Mouse (Mus musculus) hindbrain, embryonic 15.5 days (tissue): ENCODE data around the gene Gm20388. TPM values are rescaled to one million over a fixed set of nuclear protein-coding genes. Genes with fewer than 3 reads are reported as not detected.

ENCODE experiments used
- ATAC-seq: fragments of 200-750 bp; cut with Nextera tagmentation; 2 replicates; pipeline ENCODE4 v1.8.0; 2017; ENCODE audit warnings: low read depth, moderate number of reproducible peaks, moderate TSS enrichment; ENCODE audit not compliant: low FRiP score
- H3K27ac ChIP-seq: fragments of 300-500 bp; sonication (generic); replicated peaks from 2 replicates; pipeline ENCODE4 v1.5.1; 2015; ENCODE audit warnings: mild to moderate bottlenecking, inconsistent platforms
- H3K27me3 ChIP-seq: fragments of 300-500 bp; sonication (generic); 2 replicates; pipeline ENCODE4 v1.6.1; 2015; ENCODE audit warnings: control low read depth, inconsistent platforms
- H3K36me3 ChIP-seq: fragments of 300-500 bp; sonication (generic); 2 replicates; pipeline ENCODE4 v1.6.1; 2015; ENCODE audit warnings: control low read depth, inconsistent platforms
- H3K4me1 ChIP-seq: fragments of 300-500 bp; sonication (generic); replicated peaks from 2 replicates; pipeline ENCODE4 v1.6.1; 2015; ENCODE audit warnings: control low read depth, inconsistent platforms
- H3K4me2 ChIP-seq: fragments of 300-500 bp; sonication (generic); 2 replicates; pipeline ENCODE4 v1.6.1; 2015; ENCODE audit warnings: moderate library complexity, mild to moderate bottlenecking, inconsistent platforms
- H3K4me3 ChIP-seq: fragments of 300-500 bp; sonication (generic); 2 replicates; pipeline ENCODE4 v1.5.1; 2015; ENCODE audit warnings: mild to moderate bottlenecking, inconsistent platforms
- H3K9ac ChIP-seq: fragments of 300-500 bp; sonication (generic); 2 replicates; pipeline ENCODE4 v1.6.1; 2015; ENCODE audit warnings: inconsistent platforms
- H3K9me3 ChIP-seq: fragments of 300-500 bp; sonication (generic); 2 replicates; pipeline ENCODE4 v1.6.1; 2016; ENCODE audit warnings: control low read depth, inconsistent platforms
- WGBS: fragments of 180-500 bp; shearing (Covaris S2); methylation state at CpG from one replicate; pipeline ENCODE4 v1.1.7; 2015; 5-methylcytosine and 5-hydroxymethylcytosine counted together
- polyA plus RNA-seq: library from polyadenylated mRNA; unstranded; fragments of >200 nt; fragmentation: Nextera tagmentation; extraction: Ambion mirVana; gene quantifications from 2 replicates; pipeline ENCODE4 v1.2.1, GENCODE M21; 2015

Gm20388 gene
- polyA plus RNA-seq, 1 experiment from 2014 or later, result 5.4 TPM

DNA sequence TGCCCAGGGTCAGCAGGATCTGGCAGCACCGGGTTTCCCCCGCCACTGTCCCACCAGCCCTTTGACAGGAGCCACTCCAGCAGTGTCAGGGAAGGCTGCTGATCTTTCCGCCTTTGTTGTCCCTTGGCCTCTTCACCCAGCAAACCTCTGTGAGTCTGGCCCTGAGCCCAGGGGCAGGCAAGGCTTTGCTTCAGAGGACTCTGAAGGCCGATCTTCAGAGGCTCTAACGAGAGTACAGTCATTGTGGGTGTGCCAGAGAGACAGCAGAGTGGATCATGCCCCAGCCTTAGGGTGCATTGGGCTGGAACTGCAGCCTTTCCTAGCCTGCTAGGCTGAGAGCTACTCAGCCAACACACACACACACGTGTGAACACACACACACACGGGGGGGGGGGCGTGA is 429.1 kb downstream of the Gm20388 start:
- Histone ChIP-seq H3K4me1 (peaks cover 55% of the 10 kb centered on the region), H3K36me3 (no peaks in the 10 kb centered on the region), H3K4me2 (no peak overlapping the region), H3K27me3 (no peaks in the 10 kb centered on the region), H3K9ac (no peak overlapping the region), H3K9me3 (no peaks in the 10 kb centered on the region), H3K4me3 (no peak overlapping the region), H3K27ac (no peak overlapping the region)
- WGBS, result 31% methylated on average over 7 of the region's 8 CpGs
- no peak for ATAC-seq

DNA sequence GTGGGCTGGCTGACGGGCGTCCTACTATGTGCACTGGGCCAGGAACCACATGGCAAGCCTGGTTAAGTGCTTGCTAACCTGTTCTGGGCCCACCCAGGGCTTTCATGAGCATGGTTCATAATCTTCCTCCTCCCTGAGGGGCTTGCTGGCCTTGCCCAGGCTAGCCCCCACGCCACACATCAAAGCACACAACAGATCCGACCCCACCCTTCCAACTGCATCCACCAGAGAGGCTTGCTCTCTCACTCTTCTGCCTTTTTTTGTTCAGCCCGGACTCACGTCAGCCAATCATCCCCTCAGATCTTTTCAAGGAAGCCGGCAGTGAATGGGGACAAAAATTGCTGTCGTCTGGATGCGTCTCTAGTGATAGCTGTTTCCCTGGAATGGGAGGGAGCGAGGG is 430.5 kb downstream of the Gm20388 start:
- Histone ChIP-seq H3K4me3 (no peak overlapping the region), H3K36me3 (no peaks in the 10 kb centered on the region), H3K4me1 (peaks cover 53% of the 10 kb centered on the region), H3K27me3 (no peaks in the 10 kb centered on the region; the same call in 1 of the 2 replicates), H3K9ac (no peak overlapping the region), H3K9me3 (no peaks in the 10 kb centered on the region), H3K27ac (no peak overlapping the region), H3K4me2 (no peak overlapping the region)
- no peak for ATAC-seq
- 56% methylated on average over 10 of the region's 10 CpGs for WGBS

DNA sequence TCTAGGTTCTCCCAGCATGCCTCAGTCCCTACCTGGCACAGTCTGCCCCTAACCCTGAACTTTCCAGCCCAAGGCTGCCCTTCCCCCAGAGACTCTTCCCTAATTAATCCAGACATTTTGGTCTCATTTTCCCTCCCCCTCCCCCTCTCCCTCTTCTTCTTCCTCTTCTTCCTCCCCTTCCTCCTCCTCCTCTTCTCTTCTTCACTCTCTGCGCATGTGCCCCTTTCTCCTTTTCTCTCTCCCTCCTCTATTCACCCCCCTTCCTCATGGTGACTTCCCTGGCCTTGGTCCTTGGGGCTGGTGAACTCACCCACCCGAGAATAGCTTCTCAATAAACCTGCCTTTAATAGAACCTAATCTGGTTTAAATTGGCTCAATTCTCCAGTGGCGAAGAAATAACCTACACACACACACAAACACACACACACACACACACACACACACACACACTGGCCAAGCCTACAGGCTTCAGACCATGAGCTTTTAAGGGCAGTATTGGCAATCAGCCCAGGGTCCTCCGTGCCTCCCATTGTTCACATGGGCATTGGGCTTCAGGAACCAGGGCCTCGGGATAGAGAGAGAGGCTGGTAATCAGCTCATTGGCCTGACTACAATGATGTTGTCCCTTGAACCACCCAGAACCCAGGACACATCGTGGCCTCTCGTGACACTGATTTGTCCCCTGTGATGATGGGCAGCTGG is 432.4 kb downstream of the Gm20388 start:
- no peak overlapping the region for H3K4me3 ChIP-seq
- no peak for ATAC-seq
- no peaks in the 10 kb centered on the region; the same call in 1 of the 2 replicates for H3K27me3 ChIP-seq
- no peaks in the 10 kb centered on the region for H3K9me3 ChIP-seq
- H3K27ac ChIP-seq, result peak overlapping the region; percentile 10; the same call in 1 of the 2 replicates
- H3K4me1 ChIP-seq, result peaks cover 66% of the 10 kb centered on the region
- no peak overlapping the region for H3K9ac ChIP-seq
- no peaks in the 10 kb centered on the region for H3K36me3 ChIP-seq
- no peak overlapping the region for H3K4me2 ChIP-seq
- 35% methylated on average over 7 of the region's 7 CpGs for WGBS

DNA sequence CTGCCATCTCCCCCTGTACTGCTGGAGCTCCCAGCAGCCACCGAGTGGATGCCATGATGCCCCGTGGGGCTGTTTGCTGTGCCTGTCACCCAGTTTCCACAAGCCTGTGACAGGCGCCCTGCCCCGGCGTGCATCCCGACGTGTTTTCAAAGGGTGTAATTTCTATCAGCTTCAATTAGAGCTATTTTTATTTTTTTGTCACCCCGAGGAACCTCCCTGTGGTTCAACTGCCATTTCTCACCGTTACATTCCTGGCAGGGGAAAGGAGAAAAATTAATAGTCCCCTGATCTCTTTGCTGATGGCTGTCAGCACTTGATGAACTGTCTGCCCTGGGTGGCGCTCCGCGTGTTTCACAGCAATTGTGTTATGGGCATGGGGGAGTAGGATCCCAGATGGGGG is 432.9 kb downstream of the Gm20388 start:
- Histone ChIP-seq H3K4me3 (no peak overlapping the region), H3K27me3 (no peaks in the 10 kb centered on the region; the same call in 1 of the 2 replicates), H3K4me1 (peaks cover 72% of the 10 kb centered on the region), H3K27ac (peak overlapping the region; percentile 10; the same call in 1 of the 2 replicates), H3K4me2 (no peak overlapping the region), H3K36me3 (no peaks in the 10 kb centered on the region), H3K9me3 (no peaks in the 10 kb centered on the region), H3K9ac (no peak overlapping the region)
- 23% methylated on average over 12 of the region's 12 CpGs for WGBS
- no peak for ATAC-seq

DNA sequence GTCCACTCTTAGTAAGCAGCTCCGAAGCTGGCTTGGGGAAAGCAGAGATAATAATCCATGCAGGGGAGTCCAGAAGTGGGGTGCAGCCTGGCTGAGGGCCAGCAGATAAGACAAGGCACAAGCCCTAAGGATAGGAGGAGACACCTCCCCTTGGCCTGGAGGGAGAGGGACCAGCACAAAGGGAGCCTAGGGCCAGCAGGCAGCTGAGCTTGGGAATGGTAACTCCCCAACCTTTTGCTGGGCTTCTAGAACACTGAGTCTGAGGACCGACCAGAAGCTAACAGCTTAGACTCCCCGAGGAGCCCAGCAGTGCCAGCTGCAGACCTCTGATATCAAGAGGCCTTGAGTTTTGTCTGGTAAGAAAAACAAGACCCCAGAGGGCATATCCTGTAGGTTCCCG is 433.5 kb downstream of the Gm20388 start:
- Histone ChIP-seq H3K36me3 (no peaks in the 10 kb centered on the region), H3K9ac (no peak overlapping the region), H3K4me1 (peaks cover 78% of the 10 kb centered on the region), H3K27ac (peak overlapping the region; percentile 66), H3K4me3 (no peak overlapping the region), H3K27me3 (no peaks in the 10 kb centered on the region; the same call in 1 of the 2 replicates), H3K9me3 (no peaks in the 10 kb centered on the region), H3K4me2 (no peak overlapping the region)
- no peak for ATAC-seq
- WGBS, result 20% methylated on average over 4 of the region's 4 CpGs

DNA sequence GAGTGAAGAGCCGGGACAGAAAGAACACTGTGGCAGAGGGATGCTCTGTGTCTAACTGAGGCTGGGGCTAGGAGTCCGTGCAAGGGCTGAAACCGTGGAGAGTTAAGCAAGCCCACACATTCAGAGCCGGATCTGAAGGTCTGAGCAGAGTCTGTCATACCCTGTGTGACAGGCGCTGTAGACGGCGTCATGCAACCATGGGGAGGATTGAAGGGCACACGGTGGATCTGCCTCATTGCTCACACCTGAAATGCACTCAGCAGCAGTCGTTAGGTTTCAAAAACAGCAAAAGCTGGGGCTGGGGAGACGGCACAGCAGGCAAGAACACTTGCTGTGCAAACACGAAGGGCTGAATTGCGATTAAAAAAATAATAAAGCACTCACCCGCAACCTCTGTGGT is 433.9 kb downstream of the Gm20388 start:
- H3K4me1 ChIP-seq, result peaks cover 79% of the 10 kb centered on the region
- no peak for ATAC-seq
- H3K9ac ChIP-seq, result 0 out of 2 replicates have a peak overlapping the region, but pooled peaks have one; percentile 10
- WGBS, result 18% methylated on average over 13 of the region's 13 CpGs
- no peak overlapping the region for H3K4me2 ChIP-seq
- no peaks in the 10 kb centered on the region for H3K9me3 ChIP-seq
- H3K27ac ChIP-seq, result peak overlapping the region; percentile 66
- no peaks in the 10 kb centered on the region; the same call in 1 of the 2 replicates for H3K27me3 ChIP-seq
- H3K36me3 ChIP-seq, result no peaks in the 10 kb centered on the region
- H3K4me3 ChIP-seq, result no peak overlapping the region

DNA sequence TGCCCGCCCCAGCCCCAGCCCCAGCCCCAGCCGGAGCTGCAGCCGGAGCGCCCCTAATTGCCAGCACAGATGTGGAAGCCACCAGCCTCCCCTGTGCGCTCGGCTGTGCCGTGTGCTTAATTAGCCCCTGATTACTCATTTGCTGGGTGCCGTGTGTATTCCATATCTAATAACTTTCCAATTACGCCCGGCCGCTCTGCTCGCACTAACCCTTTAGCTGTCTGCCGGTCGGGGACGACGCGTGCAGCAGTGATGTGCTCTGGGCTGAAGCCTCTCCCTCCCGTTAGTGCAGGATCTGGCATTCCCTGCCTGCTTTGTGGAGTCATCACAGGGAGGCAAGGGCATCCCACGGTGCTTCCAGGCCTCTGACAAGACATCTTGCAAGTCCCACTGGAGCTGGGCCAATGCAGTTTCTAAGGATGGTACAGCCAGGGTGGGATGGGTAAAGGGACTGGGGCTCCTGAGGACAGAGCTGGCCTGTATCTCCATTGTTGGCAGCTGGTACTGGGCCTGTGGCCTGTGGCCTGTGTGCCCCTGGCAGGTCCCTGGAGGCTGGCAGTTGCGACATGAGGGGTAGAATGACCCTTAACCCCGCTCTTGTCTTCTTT is 437.2 kb downstream of the Gm20388 start:
- Histone ChIP-seq H3K4me1 (peaks cover 81% of the 10 kb centered on the region), H3K27me3 (no peaks in the 10 kb centered on the region; the same call in 1 of the 2 replicates), H3K9me3 (no peaks in the 10 kb centered on the region), H3K36me3 (no peaks in the 10 kb centered on the region), H3K4me3 (no peak overlapping the region), H3K4me2 (peak overlapping the region; percentile 14), H3K27ac (peak overlapping the region; percentile 79), H3K9ac (0 out of 2 replicates have a peak overlapping the region, but pooled peaks have one; percentile 13)
- WGBS, result 26% methylated on average over 21 of the region's 21 CpGs
- peak; percentile 56 for ATAC-seq

DNA sequence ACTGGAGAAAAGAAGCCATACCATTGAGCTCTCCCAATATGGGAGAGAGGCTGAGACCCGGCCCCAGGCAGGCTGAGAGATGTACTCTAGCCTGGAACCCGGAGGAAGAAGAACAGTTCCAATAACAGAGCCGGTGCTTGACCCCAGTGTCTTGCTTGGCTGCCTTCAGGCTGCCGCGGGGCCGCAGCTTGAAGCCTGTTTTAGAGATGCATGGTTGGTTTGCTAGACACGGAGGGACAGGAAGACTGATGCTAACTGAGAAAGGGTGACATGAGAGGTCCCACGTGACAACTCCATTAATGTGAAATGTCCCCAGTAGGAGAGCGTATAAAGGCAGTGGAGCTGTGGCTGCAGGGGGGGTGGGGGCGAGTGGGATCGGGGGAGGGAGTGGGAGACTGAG is 438.3 kb downstream of the Gm20388 start:
- 10% methylated on average over 11 of the region's 11 CpGs for WGBS
- ATAC-seq, result no peak
- Histone ChIP-seq H3K27ac (0 out of 2 replicates have a peak overlapping the region, but pooled peaks have one; percentile 20), H3K9ac (no peak overlapping the region), H3K27me3 (no peaks in the 10 kb centered on the region; the same call in 1 of the 2 replicates), H3K36me3 (no peaks in the 10 kb centered on the region), H3K4me3 (no peak overlapping the region), H3K4me2 (no peak overlapping the region), H3K4me1 (peaks cover 81% of the 10 kb centered on the region), H3K9me3 (no peaks in the 10 kb centered on the region)

DNA sequence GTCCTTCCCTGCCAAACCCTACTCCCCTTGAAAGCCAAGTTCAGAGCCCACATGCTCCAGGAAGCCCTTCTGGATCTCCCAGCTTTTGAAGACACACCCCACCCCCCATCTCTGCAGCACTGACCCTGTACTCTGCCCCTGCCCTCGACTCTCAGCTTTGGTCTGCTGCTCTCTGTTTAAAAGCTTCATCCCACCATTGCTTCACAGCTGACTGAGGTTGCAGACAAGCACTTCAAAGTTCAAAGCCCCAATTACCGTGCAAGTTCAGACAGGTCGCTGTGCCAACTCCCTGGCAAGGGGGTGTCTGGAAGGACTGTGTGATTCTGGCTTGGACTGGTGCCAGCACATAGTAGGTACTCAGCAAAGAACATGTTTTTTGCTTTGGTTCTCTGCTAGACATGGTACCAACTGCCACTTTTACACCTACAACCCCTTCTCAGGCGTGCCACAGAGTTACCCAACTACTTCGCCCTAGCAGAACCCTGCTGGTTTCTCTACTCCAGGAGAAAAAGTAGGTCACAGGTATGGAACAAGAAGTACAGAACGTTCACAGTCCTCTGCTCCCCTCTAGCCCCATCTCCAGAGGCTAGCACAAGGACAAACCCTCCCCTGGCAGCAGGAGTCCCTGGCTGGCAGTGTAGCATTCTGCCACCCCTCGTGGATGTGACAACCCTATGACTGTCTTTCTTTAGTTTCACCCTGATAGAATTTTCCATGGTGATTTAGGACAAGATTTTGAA is 440.9 kb downstream of the Gm20388 start:
- H3K9ac ChIP-seq, result no peak overlapping the region
- no peak overlapping the region for H3K4me2 ChIP-seq
- H3K27me3 ChIP-seq, result no peaks in the 10 kb centered on the region
- no peaks in the 10 kb centered on the region for H3K9me3 ChIP-seq
- peaks cover 69% of the 10 kb centered on the region for H3K4me1 ChIP-seq
- no peaks in the 10 kb centered on the region for H3K36me3 ChIP-seq
- 59% methylated on average over 7 of the region's 7 CpGs for WGBS
- no peak for ATAC-seq
- H3K27ac ChIP-seq, result no peak overlapping the region
- H3K4me3 ChIP-seq, result no peak overlapping the region

DNA sequence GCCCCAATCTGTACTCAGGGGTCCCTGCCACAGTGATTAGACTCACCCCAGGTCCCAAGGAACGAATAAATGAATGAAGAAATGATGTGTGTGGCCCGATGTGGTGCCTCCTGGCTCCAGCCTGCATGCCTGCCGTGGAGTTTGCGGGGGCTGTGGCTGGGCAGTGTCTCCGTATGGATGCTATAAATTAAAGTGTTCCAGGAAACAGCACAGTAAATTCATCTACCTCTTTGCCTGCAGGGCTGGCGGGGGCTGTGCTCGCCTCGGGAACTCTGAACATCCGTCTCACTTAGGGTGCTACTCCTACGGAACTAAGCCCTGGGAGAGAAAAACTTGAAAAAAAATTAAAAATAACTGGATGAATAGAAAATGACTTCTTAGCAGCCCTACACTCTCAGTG is 441.5 kb downstream of the Gm20388 start:
- Histone ChIP-seq H3K27me3 (no peaks in the 10 kb centered on the region), H3K9ac (no peak overlapping the region), H3K4me3 (no peak overlapping the region), H3K27ac (no peak overlapping the region), H3K9me3 (no peaks in the 10 kb centered on the region), H3K36me3 (no peaks in the 10 kb centered on the region), H3K4me1 (peaks cover 64% of the 10 kb centered on the region), H3K4me2 (no peak overlapping the region)
- WGBS, result 44% methylated on average over 10 of the region's 10 CpGs
- ATAC-seq, result no peak

DNA sequence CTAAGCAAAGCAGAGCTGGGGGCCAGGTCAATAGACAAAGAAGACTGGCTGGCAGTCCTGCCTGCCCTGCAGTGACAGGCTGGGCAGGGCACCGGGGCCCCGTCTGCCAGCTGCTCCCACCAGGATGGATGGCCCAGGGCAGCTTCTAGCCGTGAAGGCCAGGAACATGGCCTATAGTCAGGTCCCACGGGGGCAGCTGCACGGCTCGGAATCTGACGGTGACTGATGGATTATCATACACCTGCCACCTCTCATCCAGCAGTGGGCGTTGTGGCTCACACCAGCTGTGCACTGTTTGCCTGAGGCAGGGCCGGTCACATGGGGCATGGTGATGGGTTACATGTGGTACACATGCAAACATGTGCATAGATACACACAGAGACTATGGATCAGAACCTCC is 445.4 kb downstream of the Gm20388 start:
- no peak overlapping the region for H3K9ac ChIP-seq
- no peak overlapping the region for H3K4me3 ChIP-seq
- no peak overlapping the region for H3K4me2 ChIP-seq
- no peaks in the 10 kb centered on the region for H3K36me3 ChIP-seq
- no peak overlapping the region for H3K27ac ChIP-seq
- WGBS, result 28% methylated on average over 9 of the region's 9 CpGs
- peak; percentile 13; the same call in 1 of the 2 replicates for ATAC-seq
- no peaks in the 10 kb centered on the region for H3K27me3 ChIP-seq
- peaks cover 52% of the 10 kb centered on the region for H3K4me1 ChIP-seq
- H3K9me3 ChIP-seq, result no peaks in the 10 kb centered on the region

DNA sequence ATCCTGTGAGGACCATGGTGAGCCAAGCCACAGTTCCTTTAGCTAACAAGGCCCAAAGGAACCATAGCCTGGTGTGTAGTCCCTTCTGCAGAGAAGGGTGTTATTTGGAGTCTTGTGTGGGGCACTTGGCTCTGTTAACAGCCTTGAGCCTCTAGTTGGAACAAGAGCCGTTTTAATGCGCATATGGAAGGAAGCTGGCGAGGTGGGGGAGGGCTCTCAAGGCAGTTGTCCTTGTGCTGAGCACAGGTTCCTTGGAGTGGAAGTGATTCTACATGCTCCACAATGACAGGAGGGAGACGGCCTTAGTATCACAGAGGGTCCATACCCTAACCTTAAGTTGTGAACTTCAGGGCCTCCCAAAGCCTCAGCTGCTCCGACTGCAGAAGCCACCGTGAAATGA is 446.9 kb downstream of the Gm20388 start:
- Histone ChIP-seq H3K36me3 (no peaks in the 10 kb centered on the region), H3K27me3 (no peaks in the 10 kb centered on the region), H3K9me3 (no peaks in the 10 kb centered on the region), H3K4me3 (no peak overlapping the region), H3K27ac (no peak overlapping the region), H3K4me1 (peaks cover 51% of the 10 kb centered on the region), H3K9ac (no peak overlapping the region), H3K4me2 (no peak overlapping the region)
- no peak for ATAC-seq
- WGBS, result 52% methylated on average over 6 of the region's 6 CpGs
